Mouse (Mus musculus): ENCODE results near the gene St6galnac5.

DNA sequence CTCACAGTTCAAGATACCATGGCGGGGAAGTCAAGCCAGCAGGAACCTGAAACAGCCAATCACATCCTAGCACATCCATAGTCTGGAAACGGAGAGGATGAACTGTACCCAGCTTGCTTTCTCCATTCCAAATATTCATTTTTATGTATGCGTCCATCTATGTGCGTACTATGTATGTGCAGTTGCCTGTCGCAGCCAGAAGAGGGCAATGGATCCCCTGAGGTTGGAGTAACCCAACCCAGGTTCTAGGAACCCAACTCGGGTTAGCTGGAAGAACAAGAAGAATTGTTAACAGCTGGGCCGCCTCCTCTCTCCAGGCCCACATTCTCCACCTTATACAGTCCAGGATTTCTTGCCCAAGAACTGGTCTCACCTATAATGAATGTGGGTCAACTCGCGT is 31.1 kb downstream of the St6galnac5 start:
- TF ChIP-seq POLR2A (IDR thresholded peaks at IDR 0.05; ENCODE audit: insufficient read length, low read depth) (no peak), MYOD1 (IDR thresholded peaks at IDR 0.05; ENCODE audit: control insufficient read depth in 1 of 3, insufficient read length in 2 of 3, low read depth in 2 of 3) (no peak), SRF (IDR thresholded peaks at IDR 0.05; ENCODE audit: control insufficient read depth, insufficient read length, low read depth) (no peak), MAX (IDR thresholded peaks at IDR 0.05; ENCODE audit: low read depth) (no peak), USF1 (IDR thresholded peaks at IDR 0.05; ENCODE audit: low read depth) (no peak), E2F4 (IDR thresholded peaks at IDR 0.05; ENCODE audit: insufficient read depth) (no peak), CEBPB (IDR thresholded peaks at IDR 0.05; ENCODE audit: insufficient read depth, poor library complexity, severe bottlenecking) (no peak), TCF3 (IDR thresholded peaks at IDR 0.05; ENCODE audit: insufficient read length, low read depth) (no peak)

Measured in myocyte (in vitro differentiated cells).